Mouse (Mus musculus): ENCODE measurements around the gene Btla.

Gene Btla

GRCm38 (mm10) chr16:45223648-45224388 lies at the start of gene Btla:
Gene Btla, plus strand, starts transcription at chr16:45224315.
- peak; percentile 40 for DNase-seq (ENCODE audit: low read depth, low spot score)

GRCm38 (mm10) chr16:45178552-45178951 lies 45.6 kb upstream of the Btla start:
- DNase-seq (ENCODE audit: low read depth, low spot score), result no peak

GRCm38 (mm10) chr16:45181824-45182223 lies 42.3 kb upstream of the Btla start:
- no peak for DNase-seq (ENCODE audit: low read depth, low spot score)

- peak; percentile 83 for DNase-seq (ENCODE audit: low read depth, low spot score)
These were observed 31.5 kb upstream of the Btla start for GRCm38 (mm10) chr16:45192613-45193012.

GRCm38 (mm10) chr16:45196816-45197215 lies 27.3 kb upstream of the Btla start:
- peak; percentile 75 for DNase-seq (ENCODE audit: low read depth, low spot score)

- no peak for DNase-seq (ENCODE audit: low read depth, low spot score)
These were observed 22.7 kb upstream of the Btla start for GRCm38 (mm10) chr16:45201395-45201794.

- no peak for DNase-seq (ENCODE audit: low read depth, low spot score)
These were observed 19.7 kb upstream of the Btla start for GRCm38 (mm10) chr16:45204438-45204837.

GRCm38 (mm10) chr16:45204859-45205670 lies 19.1 kb upstream of the Btla start:
- DNase-seq (ENCODE audit: low read depth, low spot score), result no peak

- no peak for DNase-seq (ENCODE audit: low read depth, low spot score)
These were observed 2.1 kb upstream of the Btla start for GRCm38 (mm10) chr16:45222016-45222415.

- no peak for DNase-seq (ENCODE audit: low read depth, low spot score)
These were observed 1.3 kb upstream of the Btla start for GRCm38 (mm10) chr16:45222771-45223170.

GRCm38 (mm10) chr16:45224431-45225008 lies 405 bp downstream of the Btla start:
- no peak for DNase-seq (ENCODE audit: low read depth, low spot score)

- DNase-seq (ENCODE audit: low read depth, low spot score), result no peak
These were observed 2.9 kb downstream of the Btla start for GRCm38 (mm10) chr16:45227002-45227401.

- no peak for DNase-seq (ENCODE audit: low read depth, low spot score)
These were observed 7.2 kb downstream of the Btla start for GRCm38 (mm10) chr16:45231296-45231695.

GRCm38 (mm10) chr16:45233007-45233406 lies 8.9 kb downstream of the Btla start:
- DNase-seq (ENCODE audit: low read depth, low spot score), result no peak

GRCm38 (mm10) chr16:45242700-45243099 lies 18.6 kb downstream of the Btla start:
- DNase-seq (ENCODE audit: low read depth, low spot score), result no peak

- DNase-seq (ENCODE audit: low read depth, low spot score), result no peak
These were observed 20.9 kb downstream of the Btla start for GRCm38 (mm10) chr16:45244930-45245472.

- DNase-seq (ENCODE audit: low read depth, low spot score), result no peak
These were observed 25.6 kb downstream of the Btla start for GRCm38 (mm10) chr16:45249761-45250160.

GRCm38 (mm10) chr16:45250317-45250716 lies 26.2 kb downstream of the Btla start:
- DNase-seq (ENCODE audit: low read depth, low spot score), result no peak

- no peak for DNase-seq (ENCODE audit: low read depth, low spot score)
These were observed 27.8 kb downstream of the Btla start for GRCm38 (mm10) chr16:45251773-45252413.

- DNase-seq (ENCODE audit: low read depth, low spot score), result no peak
These were observed 31.2 kb downstream of the Btla start for GRCm38 (mm10) chr16:45255183-45255861.

GRCm38 (mm10) chr16:45256895-45257294 lies 32.8 kb downstream of the Btla start:
- DNase-seq (ENCODE audit: low read depth, low spot score), result peak; percentile 30

All from ES-CJ7 (cell line).